Mouse (Mus musculus): Measurements from ENCODE around the gene Alk. TPM values are rescaled to one million over a fixed set of nuclear protein-coding genes. Genes with fewer than 3 reads are reported as not detected.

The Alk gene
- total RNA-seq, 2 experiments from 2014 or later, result not detected

DNA sequence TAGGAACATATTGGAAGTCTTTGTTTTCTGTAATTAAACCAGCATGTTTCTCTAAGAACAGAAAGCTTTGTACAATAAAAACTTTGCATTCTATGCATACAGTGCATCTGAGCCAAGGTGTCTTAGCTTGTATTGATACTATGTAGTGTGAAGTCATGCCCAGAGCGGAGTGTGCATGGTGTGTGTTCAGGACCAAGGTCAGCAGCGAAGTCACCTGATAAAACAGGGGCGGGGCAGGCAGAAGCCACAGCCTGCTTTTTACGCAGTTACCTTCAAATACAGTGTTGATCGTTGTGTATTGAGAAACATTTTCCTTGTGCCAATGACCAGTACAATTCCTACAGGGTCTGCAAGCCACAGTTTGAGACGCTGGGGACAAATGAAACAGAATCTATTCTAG is 327.6 kb downstream of the Alk start:
- no peak for ATAC-seq (replicated peaks; ENCODE audit: low FRiP score, poor library complexity, severe bottlenecking)

DNA sequence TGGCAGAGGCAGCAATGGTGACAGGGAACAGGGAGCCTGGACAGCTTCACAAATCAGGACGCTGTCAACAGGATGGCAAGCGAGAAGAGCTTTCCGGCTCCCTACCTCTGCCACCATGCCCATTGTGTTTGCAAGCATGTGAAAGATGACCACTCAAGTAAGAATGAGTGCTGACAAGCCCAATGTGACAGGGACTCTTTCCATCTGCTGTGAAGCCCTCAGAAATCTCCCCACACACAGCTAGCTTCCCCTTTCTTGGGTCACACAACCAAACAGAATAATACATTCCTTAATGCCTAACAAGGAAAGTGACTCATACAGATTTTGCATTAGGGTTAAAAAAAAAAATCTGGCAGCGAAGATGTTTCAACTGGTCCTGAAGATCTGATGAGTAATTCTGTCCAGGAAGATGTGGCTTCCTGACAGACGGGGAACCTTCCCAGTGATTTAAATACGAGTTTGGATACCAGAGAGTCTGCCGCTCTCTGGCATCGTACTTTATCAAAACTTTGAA is 329.0 kb downstream of the Alk start:
- ATAC-seq (replicated peaks; ENCODE audit: low FRiP score, poor library complexity, severe bottlenecking), result no peak

DNA sequence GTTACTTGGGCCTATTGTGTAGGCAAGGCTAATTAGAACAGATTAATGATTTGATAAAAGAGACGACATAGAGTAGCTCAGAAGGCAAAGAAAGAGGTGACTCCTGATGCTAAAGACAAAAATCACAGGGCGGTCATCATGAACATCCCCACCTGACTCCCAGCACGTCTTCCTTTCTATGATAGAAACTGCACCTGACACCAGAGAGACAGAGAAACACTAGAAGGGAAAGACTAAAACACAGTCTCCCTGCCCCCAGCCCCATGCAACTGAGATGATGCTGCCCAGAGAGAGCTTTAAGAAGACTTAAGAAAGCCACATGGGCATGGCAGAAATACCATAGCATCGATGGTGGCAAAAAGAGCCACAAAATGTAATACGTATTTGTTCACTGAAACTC is 330.2 kb downstream of the Alk start:
- ATAC-seq (replicated peaks; ENCODE audit: low FRiP score, poor library complexity, severe bottlenecking), result no peak

GRCm38 (mm10) chr17:72271640-72272039 is 332.8 kb downstream of the Alk start:
- no peak for ATAC-seq (replicated peaks; ENCODE audit: low FRiP score, poor library complexity, severe bottlenecking)

GRCm38 (mm10) chr17:72268529-72268928 is 335.9 kb downstream of the Alk start:
- ATAC-seq (replicated peaks; ENCODE audit: low FRiP score, poor library complexity, severe bottlenecking), result no peak

GRCm38 (mm10) chr17:72265171-72266022 is 339.0 kb downstream of the Alk start:
- no peak for ATAC-seq (replicated peaks; ENCODE audit: low FRiP score, poor library complexity, severe bottlenecking)

DNA sequence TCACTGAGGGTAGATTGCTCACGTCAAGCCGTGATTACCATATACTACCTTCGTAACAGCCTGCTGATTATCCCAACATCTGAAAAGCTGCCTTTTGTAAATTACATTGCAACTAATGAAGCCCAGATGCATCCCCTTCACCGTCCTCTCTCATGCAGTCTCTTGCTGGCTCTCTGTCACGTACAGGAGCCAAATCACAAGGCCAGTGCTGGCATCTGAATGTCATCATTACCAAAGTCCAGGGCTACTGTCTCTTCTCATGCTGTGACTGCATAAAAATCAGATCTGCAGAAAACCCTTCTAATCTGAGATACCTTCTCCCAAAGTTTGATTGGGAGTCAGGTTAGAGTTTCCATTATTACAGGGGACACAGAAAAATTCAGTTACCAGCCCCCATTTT is 351.0 kb downstream of the Alk start:
- ATAC-seq (replicated peaks; ENCODE audit: low FRiP score, poor library complexity, severe bottlenecking), result no peak

DNA sequence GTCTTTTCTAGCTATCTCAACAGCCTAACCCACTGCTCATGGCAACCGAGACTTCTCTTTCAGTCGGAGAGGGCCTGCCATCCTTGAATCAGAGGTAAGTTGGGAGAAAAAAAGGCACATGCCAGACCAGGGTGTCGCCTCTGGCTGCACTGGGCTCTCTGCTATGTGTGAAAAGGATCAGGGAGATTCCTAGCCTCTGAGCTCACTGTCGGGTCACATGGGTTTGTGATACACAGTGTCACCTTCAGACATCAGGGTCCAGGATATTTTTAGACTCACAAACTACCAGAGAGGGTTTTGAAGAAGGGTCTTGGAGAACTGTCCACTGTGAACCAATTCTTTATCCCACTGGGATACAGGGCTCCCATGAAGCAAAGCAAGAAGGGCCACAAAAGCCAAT is 352.9 kb downstream of the Alk start:
- ATAC-seq (replicated peaks; ENCODE audit: low FRiP score, poor library complexity, severe bottlenecking), result no peak

DNA sequence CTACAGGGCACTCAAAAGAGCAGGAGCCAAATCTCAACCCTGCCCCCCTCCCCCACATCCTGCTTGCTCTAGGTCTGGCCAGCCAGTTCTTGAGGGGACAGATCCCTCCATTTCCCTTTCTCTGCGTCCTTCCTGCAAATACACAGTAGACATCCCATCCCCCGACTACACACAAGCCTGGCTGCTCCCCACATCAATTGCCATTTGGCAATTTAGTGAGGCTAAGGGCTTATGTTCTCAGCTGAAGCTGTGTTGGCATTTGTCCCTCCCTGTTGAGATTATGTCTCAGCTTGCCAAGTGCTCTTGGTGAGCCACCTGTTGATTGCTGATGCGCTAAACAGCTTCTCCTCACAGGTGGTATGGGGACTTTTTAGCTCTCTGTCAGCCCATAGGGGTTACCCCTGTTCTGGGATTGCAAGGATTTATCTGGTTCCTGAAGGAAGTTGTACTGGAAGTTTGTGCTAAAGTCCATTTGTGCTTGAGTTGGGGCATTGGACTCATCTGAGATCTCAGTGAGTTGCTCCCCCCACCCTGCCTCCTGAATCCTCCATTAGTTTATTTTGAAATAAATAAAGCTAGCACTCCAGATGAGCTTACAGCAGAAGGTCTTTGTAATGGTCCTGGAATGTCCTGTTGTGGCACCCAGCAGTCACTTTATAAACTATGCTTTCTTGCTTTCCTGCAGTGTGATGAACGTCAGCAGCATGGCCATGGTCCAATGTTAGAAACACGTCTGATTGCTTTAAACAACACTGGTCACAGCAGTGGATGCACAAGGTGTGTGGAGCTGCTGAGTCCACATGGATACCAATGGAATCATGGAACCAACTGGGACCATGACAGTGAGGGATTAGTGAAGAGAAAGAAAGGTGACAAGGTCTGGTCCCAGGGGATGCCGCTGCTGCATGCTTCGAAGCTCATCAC is 353.7 kb downstream of the Alk start:
- no peak for ATAC-seq (replicated peaks; ENCODE audit: low FRiP score, poor library complexity, severe bottlenecking)

DNA sequence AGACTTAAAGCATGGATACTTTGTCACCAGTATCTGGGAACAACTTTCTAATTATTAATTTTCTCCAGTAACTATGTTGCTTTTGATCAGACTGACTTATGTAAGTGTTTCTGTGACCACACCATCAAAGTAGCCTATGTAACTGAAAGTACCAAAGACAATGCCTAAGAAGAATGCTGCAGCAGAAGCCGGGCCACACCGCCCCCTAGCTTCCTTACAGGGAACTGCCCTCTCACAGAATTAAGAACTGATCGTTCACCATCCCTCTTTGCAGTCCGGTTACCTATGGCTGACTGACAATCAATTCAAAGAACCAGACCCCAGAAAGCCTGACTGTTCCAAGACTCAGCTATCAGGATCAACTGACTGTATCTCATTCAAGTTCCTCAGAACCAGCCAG is 362.4 kb downstream of the Alk start:
- no peak for ATAC-seq (replicated peaks; ENCODE audit: low FRiP score, poor library complexity, severe bottlenecking)

DNA sequence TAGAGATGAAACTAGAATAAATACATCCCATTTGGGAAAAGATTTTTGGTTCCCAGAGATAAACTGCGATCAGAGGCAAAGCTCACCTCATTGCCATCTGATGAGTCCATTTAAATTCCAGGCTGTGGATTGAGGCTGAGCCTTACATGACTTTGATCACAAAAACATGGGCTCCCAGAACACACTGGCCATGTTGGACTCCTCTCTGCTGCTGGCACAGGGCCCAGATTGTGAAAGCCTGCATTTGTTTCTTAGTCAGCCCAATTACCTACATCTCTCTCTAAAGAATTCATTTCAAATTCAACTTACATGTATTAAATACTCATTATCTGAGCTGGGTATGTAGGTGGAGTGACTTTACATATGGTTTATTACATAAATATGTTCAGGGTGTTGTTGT is 367.1 kb downstream of the Alk start:
- ATAC-seq (replicated peaks; ENCODE audit: low FRiP score, poor library complexity, severe bottlenecking), result no peak

DNA sequence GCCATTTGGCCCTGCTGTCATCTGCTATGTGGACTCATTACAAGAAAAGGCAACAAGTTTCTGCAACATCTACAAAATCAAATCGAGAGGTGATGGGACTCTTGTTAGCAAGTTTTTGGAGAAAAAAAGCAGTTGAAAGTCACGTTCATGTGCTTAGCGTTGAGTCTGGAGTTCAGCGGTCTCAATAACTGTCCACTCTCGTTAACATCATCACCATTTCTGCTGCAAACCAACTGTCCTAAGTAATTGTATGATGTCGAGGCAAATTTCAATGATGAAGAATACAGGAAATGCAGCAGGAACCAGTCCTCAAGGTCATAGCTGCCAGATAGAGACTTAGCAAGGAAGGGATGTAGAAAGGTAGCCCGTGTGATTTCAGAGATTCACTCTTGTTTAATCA is 373.5 kb downstream of the Alk start:
- no peak for ATAC-seq (replicated peaks; ENCODE audit: low FRiP score, poor library complexity, severe bottlenecking)

DNA sequence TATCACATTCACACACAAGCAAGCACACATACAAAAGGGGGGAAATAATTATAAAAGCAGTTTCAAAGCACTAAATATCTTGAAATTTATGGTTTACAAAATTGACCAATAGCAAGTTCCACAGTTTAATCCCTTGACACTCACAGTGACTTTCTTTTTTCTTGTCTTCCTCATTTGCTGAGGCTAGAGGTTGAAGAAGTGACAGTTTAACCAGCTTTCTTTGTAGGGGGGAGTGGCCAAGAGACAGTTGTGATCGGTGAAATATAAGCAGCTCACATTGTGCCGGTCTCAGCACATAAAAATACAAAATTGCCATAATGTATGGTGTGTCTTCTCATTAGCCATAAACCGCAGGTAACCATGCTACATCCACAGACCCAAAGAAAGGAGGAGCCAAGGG is 385.6 kb downstream of the Alk start:
- ATAC-seq (replicated peaks; ENCODE audit: low FRiP score, poor library complexity, severe bottlenecking), result no peak

DNA sequence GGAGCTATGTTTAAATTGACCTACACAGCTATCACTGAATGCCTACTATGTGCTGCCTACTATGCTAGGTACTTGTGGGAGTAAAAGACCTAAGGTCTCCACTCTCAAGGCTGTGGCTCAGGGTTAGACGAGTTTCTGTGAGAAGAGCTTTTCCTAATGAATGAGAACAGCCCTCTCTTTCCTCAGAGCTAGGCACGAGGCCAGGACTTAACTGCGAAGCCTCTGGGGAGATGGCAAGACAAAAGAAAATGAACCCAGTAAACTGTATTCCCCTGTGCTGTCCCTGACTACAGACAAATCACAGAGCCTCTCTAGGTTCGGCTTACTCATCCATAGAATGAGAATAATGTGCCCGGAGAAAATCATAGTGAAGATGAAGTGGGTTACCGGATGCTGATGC is 406.9 kb downstream of the Alk start:
- ATAC-seq (replicated peaks; ENCODE audit: low FRiP score, poor library complexity, severe bottlenecking), result no peak

GRCm38 (mm10) chr17:72194976-72195650 is 409.3 kb downstream of the Alk start:
- no peak for ATAC-seq (replicated peaks; ENCODE audit: low FRiP score, poor library complexity, severe bottlenecking)

DNA sequence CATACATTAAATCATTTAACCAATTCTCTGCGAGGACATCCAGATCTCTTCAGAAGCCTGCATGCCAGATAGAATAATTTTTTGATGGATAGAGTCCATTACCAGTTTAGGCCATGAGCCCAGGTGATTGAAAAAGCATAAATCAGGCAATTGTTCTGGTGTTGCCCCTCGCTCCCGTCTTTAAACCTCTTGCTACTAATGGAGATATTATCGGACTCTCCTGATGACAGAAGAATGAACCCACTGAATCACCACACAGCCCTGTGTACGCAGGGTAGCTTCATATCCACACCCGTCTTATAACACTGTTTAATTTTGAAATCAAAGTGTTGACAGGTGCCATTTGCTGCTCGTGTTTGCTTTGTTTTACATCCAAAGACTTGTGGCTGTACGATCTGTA is 413.9 kb downstream of the Alk start:
- no peak for ATAC-seq (replicated peaks; ENCODE audit: low FRiP score, poor library complexity, severe bottlenecking)

GRCm38 (mm10) chr17:72187026-72187425 is 417.4 kb downstream of the Alk start:
- ATAC-seq (replicated peaks; ENCODE audit: low FRiP score, poor library complexity, severe bottlenecking), result no peak

DNA sequence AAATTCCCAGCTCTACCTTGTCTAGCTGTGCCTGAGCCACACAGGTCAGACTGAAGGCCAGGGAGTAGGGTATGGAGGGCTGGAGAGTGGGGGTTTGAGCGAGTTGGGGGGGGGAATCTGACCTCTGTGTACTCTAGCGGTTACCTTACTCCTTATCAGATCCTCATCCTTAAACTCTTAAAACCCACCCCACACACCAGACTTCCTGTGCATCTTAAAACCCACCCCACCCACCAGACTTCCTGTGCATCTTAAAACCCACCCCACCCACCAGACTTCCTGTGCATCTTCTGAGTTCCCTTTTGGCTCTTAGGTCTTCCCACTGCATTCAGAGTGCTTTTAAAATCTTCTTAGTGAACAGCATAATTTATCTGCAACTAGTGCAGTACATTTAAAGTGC is 422.0 kb downstream of the Alk start:
- ATAC-seq (replicated peaks; ENCODE audit: low FRiP score, poor library complexity, severe bottlenecking), result no peak

DNA sequence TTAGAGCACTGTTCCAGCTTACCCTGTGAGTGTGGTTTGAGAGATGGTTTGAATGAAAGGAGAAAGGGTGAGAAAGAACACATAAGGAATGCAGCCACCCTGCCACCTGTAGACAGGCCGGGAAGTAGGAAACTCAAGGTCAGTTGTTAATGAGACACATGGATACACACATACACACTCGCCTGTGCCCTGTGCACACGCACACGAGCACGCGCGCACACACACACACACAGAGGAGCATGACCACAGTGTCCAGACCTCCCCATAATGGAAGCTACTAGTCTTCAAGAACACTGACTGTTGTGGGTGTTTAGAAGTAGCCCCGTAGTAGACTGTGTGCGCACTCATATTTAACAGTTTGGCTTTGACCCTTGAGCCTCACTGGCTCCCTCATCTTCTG is 424.2 kb downstream of the Alk start:
- no peak for ATAC-seq (replicated peaks; ENCODE audit: low FRiP score, poor library complexity, severe bottlenecking)

DNA sequence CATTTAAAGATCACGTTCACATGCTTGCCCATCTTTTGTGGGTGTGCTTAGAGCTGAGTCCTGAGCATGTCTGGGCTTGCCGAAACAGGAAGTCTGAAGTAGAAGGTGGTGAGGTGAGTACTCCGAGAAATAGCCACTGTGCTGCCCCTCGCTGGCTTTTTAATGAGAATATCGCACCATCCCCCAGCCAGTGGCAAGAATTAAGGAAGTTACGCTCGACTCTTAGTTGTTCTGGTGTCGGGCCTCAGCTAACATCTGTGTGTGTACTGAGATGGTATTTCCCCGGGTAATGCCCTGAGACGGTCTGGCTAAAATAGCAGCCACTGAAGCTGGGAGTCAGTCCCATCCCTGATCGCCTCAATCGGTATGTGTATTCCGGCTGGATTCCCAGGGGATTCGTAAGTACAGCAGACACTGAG is 424.7 kb downstream of the Alk start:
- ATAC-seq (replicated peaks; ENCODE audit: low FRiP score, poor library complexity, severe bottlenecking), result no peak

Data from erythroblast, adult 5-6 weeks (primary cell).